Mouse (Mus musculus) testis, postnatal 10 days (tissue): Measurements from ENCODE around the gene Gngt1.

ENCODE experiments used
- DNase-seq: peaks from one replicate; pipeline ENCODE4 v3.0.0; 2021; ENCODE audit warnings: low spot score

The Gngt1 gene

GRCm38 (mm10) chr6:3993492-3993891 is at the start of gene Gngt1:
TSS of gene Gngt1 (plus strand) at chr6:3993792.
- no peak for DNase-seq

GRCm38 (mm10) chr6:3954969-3955368 is 38.6 kb upstream of the Gngt1 start:
- no peak for DNase-seq

- DNase-seq: peak; percentile 47
Measured at GRCm38 (mm10) chr6:3967676-3968626, 25.6 kb upstream of the Gngt1 start.

DNA sequence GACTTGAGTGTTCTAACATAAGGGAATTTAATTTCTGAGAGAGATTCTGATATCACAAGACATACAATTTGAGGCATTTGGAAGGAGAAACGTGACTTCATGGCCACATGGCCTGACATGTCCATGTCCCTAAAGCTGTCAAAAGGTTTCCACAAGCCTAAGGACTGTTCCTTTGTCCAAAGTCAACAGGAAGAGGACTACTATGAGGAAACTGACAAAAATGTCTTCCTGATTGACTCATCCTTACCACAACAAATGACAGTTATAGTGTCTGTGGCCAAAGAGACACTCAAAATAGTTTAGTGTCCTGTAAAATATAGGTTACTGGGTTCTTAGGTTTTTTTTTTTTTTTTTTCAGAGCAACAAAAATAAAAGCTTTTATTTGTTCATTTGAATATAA is 19.9 kb upstream of the Gngt1 start:
- no peak for DNase-seq

DNA sequence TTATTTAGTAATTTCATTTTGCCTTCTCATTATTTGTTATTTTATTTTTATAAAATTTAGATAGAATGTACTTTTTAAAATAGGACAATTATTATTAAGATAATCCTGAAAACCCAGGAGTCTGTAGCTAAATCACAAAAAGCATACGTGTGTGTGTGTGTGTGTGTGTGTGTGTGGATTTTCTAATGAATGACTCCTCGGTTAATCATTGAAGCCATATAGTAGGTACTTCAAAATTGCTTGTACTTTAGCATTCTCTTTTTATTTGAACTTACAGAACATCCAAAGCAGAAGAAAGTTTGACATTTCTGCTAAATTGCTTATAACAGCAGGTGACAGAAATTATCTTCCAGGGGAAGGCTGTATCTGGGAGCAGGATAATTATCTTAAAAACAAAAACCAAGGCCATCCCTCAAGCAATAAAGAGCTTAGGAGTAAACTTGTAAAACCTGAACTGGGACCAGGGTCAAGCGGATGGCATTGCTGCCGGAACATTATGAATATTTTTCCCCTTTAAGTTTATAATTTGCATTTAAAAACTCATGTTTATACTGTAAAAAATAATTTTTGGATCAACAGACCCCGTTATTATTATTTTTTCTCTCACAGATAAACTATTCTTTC is 10.8 kb upstream of the Gngt1 start:
- no peak for DNase-seq

GRCm38 (mm10) chr6:3988750-3989149 is 4.8 kb upstream of the Gngt1 start, which contains the start of gene Tfpi2:
TSS of gene Tfpi2 (minus strand) at chr6:3988919.
- DNase-seq: no peak

DNA sequence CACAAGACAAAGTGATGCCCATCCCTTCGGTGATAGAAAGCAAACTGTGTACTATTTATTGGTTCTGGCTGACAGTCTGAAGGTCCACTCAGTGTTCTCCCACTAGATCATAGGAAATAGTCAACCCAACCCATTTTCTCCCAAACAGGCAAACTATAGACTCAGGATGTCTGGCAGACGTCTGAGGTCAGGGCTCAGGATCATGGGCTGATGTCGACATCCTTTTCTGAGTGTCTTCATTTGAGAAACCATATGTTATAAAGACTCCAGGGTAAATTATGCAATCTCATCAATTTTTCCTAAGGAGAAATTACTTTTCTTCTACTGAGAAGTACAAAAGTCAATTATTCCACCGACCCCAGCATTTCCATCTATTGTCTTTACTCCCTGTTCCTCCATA is 4.5 kb downstream of the Gngt1 start:
- DNase-seq: no peak

DNA sequence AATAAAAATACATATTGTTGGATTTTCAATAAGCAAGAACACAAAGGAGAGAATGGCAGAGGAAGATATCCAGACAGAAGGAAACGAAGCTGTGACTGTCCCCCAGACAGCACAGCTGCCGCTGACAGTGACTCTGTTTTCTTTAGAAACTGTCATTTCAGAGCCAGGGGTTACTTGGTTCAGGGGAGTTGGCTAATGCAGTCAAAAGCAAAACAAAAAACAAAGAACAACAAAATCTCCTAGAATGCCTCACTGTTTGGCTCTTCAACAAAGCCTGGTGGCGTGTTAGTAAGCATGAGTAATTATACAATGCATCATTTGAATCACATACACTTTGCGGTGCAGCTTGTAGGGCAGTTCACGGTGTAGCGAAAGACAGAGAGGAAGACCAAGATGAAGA is 5.7 kb downstream of the Gngt1 start:
- no peak for DNase-seq

DNA sequence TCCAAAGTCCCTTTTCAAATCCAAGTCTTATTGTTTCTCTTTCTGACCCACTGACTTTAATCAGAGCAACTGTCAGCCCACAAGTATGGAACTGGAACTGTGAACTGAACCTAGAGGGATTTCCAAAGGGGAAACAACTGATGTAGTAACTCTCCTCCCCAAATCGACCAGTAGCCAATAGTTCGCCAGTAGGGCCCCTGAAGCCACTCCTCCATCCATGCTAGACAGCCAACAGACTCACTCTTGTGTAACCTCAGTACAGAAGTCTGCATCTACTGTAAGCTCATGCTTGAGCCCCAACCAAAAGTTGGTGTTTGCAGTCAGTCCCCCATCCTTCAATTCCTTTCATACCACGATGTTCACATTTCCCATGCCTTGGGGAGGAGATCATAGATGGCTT is 7.1 kb downstream of the Gngt1 start:
- DNase-seq: no peak

GRCm38 (mm10) chr6:4003445-4003844 is 9.9 kb downstream of the Gngt1 start:
- DNase-seq: no peak

GRCm38 (mm10) chr6:4003890-4004306 is 10.3 kb downstream of the Gngt1 start, which contains the start of gene Gng11:
TSS of gene Gng11 (plus strand) at chr6:4003904.
- peak; percentile 71 for DNase-seq

DNA sequence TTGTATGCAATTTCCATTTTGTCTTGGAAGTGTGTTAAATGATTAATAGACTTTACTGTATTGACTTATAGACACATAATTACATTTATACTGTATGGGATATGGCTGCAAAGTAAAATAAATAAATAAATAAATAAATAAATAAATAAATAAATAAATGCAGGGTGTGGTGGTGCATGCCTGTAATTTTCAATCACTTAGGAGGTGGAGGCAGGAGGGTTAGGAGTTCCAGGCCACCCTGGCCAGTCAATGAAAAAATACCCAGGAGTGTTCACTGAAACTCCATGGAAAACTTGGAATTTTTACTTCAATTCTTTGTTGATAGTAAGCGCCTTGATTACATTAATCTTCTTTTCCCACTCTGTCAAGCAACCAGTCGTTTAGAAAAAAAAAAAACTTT is 11.2 kb downstream of the Gngt1 start:
- no peak for DNase-seq

- DNase-seq: no peak
Measured at GRCm38 (mm10) chr6:4008501-4009040, 15.0 kb downstream of the Gngt1 start.

DNA sequence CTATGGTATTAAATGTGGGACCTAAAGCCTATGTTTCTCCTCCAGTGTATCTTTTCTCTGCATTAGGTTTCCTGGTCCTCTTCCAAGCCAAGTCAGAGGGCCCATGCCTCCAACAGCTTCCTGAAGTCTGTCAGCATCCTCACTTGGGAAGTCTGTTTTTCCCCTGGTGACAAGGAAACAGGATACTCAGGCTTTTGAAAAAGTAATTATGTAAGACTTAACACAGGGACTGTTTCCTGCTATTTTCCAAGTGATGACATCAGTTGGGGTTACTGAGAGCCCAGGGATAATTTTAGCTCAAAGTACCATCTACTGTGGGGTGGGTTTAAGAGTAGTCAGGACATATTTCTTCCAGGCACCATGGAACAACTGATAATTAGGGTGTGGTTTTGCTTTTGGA is 16.0 kb downstream of the Gngt1 start:
- DNase-seq: no peak

DNA sequence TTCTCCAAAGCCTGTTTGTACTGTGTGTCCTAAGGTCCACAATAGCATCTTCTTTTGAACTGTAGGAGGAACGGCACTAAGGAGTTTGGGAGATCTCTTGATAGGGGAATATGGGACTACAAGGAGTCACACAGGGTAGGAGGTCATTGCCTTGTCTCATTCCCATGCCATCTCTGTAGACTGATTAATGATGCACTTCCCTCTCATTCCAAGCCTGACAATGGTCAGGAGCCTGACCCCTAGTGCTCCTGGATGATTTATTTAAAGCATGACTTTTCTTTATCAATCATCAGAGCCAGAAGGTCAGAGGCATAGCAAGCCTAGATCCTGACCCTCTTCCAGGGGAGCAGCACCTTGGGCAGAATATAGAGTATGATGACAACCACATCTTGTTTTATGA is 29.1 kb downstream of the Gngt1 start:
- no peak for DNase-seq

DNA sequence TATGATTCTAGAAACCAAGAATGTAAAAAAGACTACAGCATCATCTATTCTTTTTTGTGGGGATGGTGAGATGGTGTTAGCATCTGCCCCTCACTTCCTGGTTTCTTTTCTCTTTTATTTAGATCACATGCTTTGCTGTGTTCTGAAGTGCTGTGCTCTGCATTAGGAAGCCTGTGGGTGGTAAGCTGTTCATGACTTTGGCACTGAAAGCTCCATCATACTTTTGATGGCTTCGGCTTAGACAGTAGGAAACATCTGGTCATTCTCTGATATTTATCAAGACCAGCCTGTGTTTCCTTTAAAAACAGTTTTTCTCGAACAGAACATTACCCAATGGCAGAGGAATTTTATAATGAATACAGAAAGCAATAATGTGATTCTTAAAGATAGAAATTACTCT is 32.8 kb downstream of the Gngt1 start:
- no peak for DNase-seq

GRCm38 (mm10) chr6:4030956-4031355 is 37.4 kb downstream of the Gngt1 start:
- no peak for DNase-seq

DNA sequence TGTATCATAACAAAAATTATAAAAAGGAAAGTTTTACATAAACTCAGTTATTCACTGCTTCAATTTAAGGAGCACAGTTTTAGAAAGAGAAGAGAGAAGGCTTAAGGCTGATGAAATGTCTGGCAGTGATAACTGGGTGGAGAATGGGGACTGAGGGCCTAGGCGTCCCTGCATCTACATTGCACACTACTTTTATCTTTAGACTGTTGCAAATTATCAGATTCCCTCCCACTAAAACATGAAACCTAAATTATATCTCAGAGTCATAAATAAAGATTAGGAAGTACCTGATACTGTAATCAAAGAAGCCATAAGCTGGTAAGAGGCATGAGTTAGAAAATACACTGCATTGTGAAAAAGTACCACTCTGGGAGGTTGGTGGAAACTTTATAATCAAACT is 48.2 kb downstream of the Gngt1 start:
- DNase-seq: no peak
